Mouse (Mus musculus): ENCODE measurements around the gene Gpr152. TPM values are rescaled to one million over a fixed set of nuclear protein-coding genes. Genes with fewer than 3 reads are reported as not detected.

Gpr152 gene
- total and polyA plus RNA-seq, 3 experiments: 0.03 TPM; not detected in 2

DNA sequence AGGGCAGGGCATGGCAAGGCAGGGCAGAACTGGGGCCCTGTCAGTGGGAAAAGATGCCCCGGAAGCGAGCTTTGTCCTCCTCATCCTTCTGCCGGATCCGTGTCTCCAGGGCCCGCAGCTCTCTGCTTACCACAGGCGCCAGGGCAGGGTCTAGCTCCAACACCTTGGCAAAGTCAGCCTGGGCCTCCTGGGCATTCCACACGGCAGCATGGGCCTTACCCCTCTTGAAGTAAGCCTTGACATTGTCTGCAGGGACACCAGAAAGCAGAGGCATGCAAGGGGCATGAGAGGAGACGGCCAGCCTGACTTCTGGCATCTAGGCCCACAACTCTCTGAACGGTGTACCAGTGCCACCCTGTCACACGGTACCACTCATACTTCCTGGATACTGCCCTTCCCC is 25.0 kb upstream of the Gpr152 start:
- Histone ChIP-seq H3K27me3 (ENCODE audit: control insufficient read depth in 1 of 2, insufficient read depth in 2 of 2, low read length in 2 of 2) (no peaks in the 10 kb centered on the region), H3K4me1 (ENCODE audit: control insufficient read depth in 1 of 2, insufficient read depth in 2 of 2, low read length in 2 of 2) (peaks cover 13 to 20% of the 10 kb centered on the region in 2 experiments), H3K36me3 (ENCODE audit: control insufficient read depth in 1 of 2, insufficient read depth in 2 of 2, low read length in 2 of 2) (peaks cover 2 to 17% of the 10 kb centered on the region in 2 experiments; a peak in 3 of 4 replicates), H3K79me2 (ENCODE audit: control insufficient read depth, insufficient read depth, low read length, poor library complexity) (peaks cover 2% of the 10 kb centered on the region; the same call in 1 of the 2 replicates), H3K9ac (ENCODE audit: control insufficient read depth, low read depth, low read length, poor library complexity, severe bottlenecking) (no peak overlapping the region), H3K4me3 (ENCODE audit: control insufficient read depth in 1 of 2, insufficient read depth in 1 of 2, low read depth in 2 of 2, low read length in 2 of 2) (no peak overlapping the region), H3K27ac (ENCODE audit: control insufficient read depth, low read depth, low read length) (no peak overlapping the region), H3K9me3 (replicated peaks; ENCODE audit: insufficient read depth, low read length) (no peaks in the 10 kb centered on the region)
- DNase-seq (ENCODE audit: low read depth, low spot score): no peak
- TF ChIP-seq ZC3H11A (IDR thresholded peaks at IDR 0.05; ENCODE audit: low read depth, low read length): no peak
- TF ChIP-seq E2F4 (IDR thresholded peaks at IDR 0.05; ENCODE audit: borderline replicate concordance, low read depth, low read length): no peak
- no peak for TF ChIP-seq KAT2A (conservative IDR thresholded peaks at IDR 0.05; ENCODE audit: low read depth, low read length)
- TF ChIP-seq TCF12 (IDR thresholded peaks at IDR 0.05; ENCODE audit: low read depth, low read length): no peak
- no peak for TF ChIP-seq MXI1 (IDR thresholded peaks at IDR 0.05; ENCODE audit: low read depth, low read length)
- TF ChIP-seq BHLHE40 (IDR thresholded peaks at IDR 0.05; ENCODE audit: borderline replicate concordance, low read depth, low read length): no peak
- TF ChIP-seq POLR2AphosphoS2 (IDR thresholded peaks at IDR 0.05; ENCODE audit: low read length): no peak
- no peak for TF ChIP-seq ELF1 (IDR thresholded peaks at IDR 0.05; ENCODE audit: low read depth, low read length)
- TF ChIP-seq MAZ (IDR thresholded peaks at IDR 0.05; ENCODE audit: low read depth, low read length): no peak
- no peak for TF ChIP-seq USF2 (IDR thresholded peaks at IDR 0.05; ENCODE audit: borderline replicate concordance in 1 of 2, insufficient read depth in 1 of 2, low read depth in 1 of 2, low read length in 2 of 2)
- no peak for TF ChIP-seq ETS1 (IDR thresholded peaks at IDR 0.05; ENCODE audit: low read depth, low read length)
- TF ChIP-seq SIN3A (IDR thresholded peaks at IDR 0.05; ENCODE audit: low read length): no peak
- TF ChIP-seq NRF1 (IDR thresholded peaks at IDR 0.05; ENCODE audit: insufficient read depth, low read depth, low read length, poor library complexity, severe bottlenecking): no peak
- TF ChIP-seq UBTF (IDR thresholded peaks at IDR 0.05; ENCODE audit: borderline replicate concordance, insufficient read depth, low read depth, low read length): no peak
- TF ChIP-seq POLR2A (IDR thresholded peaks at IDR 0.05; ENCODE audit: control insufficient read depth in 1 of 2, insufficient read depth in 1 of 2, low read depth in 1 of 2, low read length in 2 of 2, poor library complexity in 1 of 2): no peak
- no peak for TF ChIP-seq RCOR1 (IDR thresholded peaks at IDR 0.05; ENCODE audit: low read depth, low read length)
- no peak for TF ChIP-seq POLR2AphosphoS5 (IDR thresholded peaks at IDR 0.05; ENCODE audit: borderline replicate concordance, low read depth, low read length)
- no peak for TF ChIP-seq MEF2A (IDR thresholded peaks at IDR 0.05; ENCODE audit: extremely low read depth, insufficient replicate concordance, low read depth, low read length, poor library complexity, severe bottlenecking)

DNA sequence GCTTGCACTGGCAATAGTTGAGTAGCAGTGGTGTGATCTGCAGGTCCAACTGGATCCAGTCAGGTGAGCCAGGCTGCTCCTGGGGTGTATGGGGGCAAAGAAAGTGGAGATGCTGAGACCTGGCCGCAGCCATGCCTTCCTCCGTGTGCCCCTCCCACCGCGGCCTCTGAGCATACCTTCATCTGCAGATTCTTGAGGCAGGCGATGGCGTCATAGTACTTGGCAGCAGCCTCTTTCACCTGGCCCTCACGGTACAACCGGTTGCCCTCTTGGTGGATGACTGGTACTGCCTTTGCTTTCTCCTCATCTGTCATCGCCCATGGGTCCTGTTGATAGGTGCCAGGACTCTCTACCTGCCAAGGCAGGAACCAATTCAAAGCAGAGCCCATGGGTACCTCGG is 24.4 kb upstream of the Gpr152 start:
- no peak overlapping the region for H3K27ac ChIP-seq (ENCODE audit: control insufficient read depth, low read depth, low read length)
- peaks cover 2% of the 10 kb centered on the region; the same call in 1 of the 2 replicates for H3K79me2 ChIP-seq (ENCODE audit: control insufficient read depth, insufficient read depth, low read length, poor library complexity)
- H3K36me3 ChIP-seq (ENCODE audit: control insufficient read depth in 1 of 2, insufficient read depth in 2 of 2, low read length in 2 of 2): peaks cover 2 to 23% of the 10 kb centered on the region in 2 experiments; a peak in 3 of 4 replicates
- H3K4me3 ChIP-seq (ENCODE audit: control insufficient read depth in 1 of 2, insufficient read depth in 1 of 2, low read depth in 2 of 2, low read length in 2 of 2): no peak overlapping the region
- no peak for DNase-seq (ENCODE audit: low read depth, low spot score)
- peaks cover 16 to 25% of the 10 kb centered on the region in 2 experiments for H3K4me1 ChIP-seq (ENCODE audit: control insufficient read depth in 1 of 2, insufficient read depth in 2 of 2, low read length in 2 of 2)
- no peak overlapping the region for H3K9ac ChIP-seq (ENCODE audit: control insufficient read depth, low read depth, low read length, poor library complexity, severe bottlenecking)
- TF ChIP-seq MAFK (IDR thresholded peaks at IDR 0.05; ENCODE audit: borderline replicate concordance, low read depth, low read length) (no peak), ZKSCAN1 (IDR thresholded peaks at IDR 0.05; ENCODE audit: low read depth, low read length) (no peak), MEF2A (IDR thresholded peaks at IDR 0.05; ENCODE audit: extremely low read depth, insufficient replicate concordance, low read depth, low read length, poor library complexity, severe bottlenecking) (no peak), MXI1 (IDR thresholded peaks at IDR 0.05; ENCODE audit: low read depth, low read length) (no peak), BHLHE40 (IDR thresholded peaks at IDR 0.05; ENCODE audit: borderline replicate concordance, low read depth, low read length) (no peak), GATA1 (IDR thresholded peaks at IDR 0.05; ENCODE audit: low read depth, low read length) (no peak), EP300 (IDR thresholded peaks at IDR 0.05; ENCODE audit: low read depth in 1 of 2, low read length in 2 of 2) (no peak), TCF12 (IDR thresholded peaks at IDR 0.05; ENCODE audit: low read depth, low read length) (no peak), ZMIZ1 (IDR thresholded peaks at IDR 0.05; ENCODE audit: low read depth, low read length) (no peak), RCOR1 (IDR thresholded peaks at IDR 0.05; ENCODE audit: low read depth, low read length) (no peak), TAL1 (IDR thresholded peaks at IDR 0.05; ENCODE audit: low read length) (no peak), CHD1 (IDR thresholded peaks at IDR 0.05; ENCODE audit: low read depth, low read length) (no peak), USF1 (IDR thresholded peaks at IDR 0.05; ENCODE audit: low read depth, low read length) (no peak), E2F4 (IDR thresholded peaks at IDR 0.05; ENCODE audit: borderline replicate concordance, low read depth, low read length) (no peak), TBP (IDR thresholded peaks at IDR 0.05; ENCODE audit: low read depth, low read length) (no peak), SMC3 (IDR thresholded peaks at IDR 0.05; ENCODE audit: low read depth, low read length) (no peak), MAX (IDR thresholded peaks at IDR 0.05; ENCODE audit: low read length) (no peak), NRF1 (IDR thresholded peaks at IDR 0.05; ENCODE audit: insufficient read depth, low read depth, low read length, poor library complexity, severe bottlenecking) (no peak)
- H3K27me3 ChIP-seq (ENCODE audit: control insufficient read depth in 1 of 2, insufficient read depth in 2 of 2, low read length in 2 of 2): no peaks in the 10 kb centered on the region
- H3K9me3 ChIP-seq (replicated peaks; ENCODE audit: insufficient read depth, low read length): no peaks in the 10 kb centered on the region

Measured in MEL (cell line).